Mouse (Mus musculus): ENCODE measurements around the gene AA986860. TPM values are rescaled to one million over a fixed set of nuclear protein-coding genes. Genes with fewer than 3 reads are reported as not detected.

AA986860 gene
- total RNA-seq, 2 experiments from 2014 or later = 2.0 to 2.1 TPM

DNA sequence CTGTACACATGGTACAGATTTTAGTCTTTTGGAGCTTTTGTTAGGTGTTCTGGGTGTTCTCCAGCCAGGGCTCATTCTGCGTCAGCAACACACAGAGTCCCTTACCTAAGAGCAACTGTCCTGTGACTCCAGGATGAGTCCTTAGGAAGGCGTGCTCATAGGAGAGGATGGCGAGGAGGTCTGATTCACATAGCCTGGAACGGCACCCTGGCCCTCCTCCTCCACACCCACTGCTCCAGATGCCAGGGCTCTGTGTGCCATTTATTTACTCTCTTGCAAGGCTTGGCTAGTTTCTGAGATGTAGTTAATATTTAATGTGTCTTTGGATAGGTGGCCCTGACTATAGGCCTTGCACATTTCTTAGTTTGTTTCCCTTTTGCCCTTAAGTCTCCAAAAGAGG lies 1.9 kb downstream of the AA986860 start:
- DNase-seq (ENCODE audit: low spot score in 2 of 2) = no peak
- intact Hi-C loops (cut with DNase I) = no loop called here

DNA sequence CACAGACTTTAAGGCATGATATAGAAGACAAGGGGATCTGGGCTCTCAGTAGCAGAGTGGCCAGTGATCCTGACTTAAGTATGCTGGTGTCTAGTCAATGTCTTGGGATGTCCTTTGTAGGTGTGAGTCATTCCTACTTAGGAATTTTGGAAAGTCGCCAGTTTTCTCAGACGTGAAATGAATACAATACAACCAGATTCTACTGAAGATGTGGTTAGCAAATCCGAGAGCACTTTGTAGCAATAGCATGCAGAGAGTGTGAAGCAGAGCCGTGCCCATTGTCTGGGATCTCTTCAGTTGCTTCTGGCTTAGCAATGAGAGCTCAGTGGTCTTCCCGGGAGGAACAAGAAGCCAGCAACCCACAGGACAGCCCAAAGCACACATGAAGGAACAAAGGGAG lies 2.7 kb downstream of the AA986860 start:
- intact Hi-C loops (cut with DNase I) = no loop called here
- DNase-seq (ENCODE audit: low spot score in 2 of 2) = no peak

DNA sequence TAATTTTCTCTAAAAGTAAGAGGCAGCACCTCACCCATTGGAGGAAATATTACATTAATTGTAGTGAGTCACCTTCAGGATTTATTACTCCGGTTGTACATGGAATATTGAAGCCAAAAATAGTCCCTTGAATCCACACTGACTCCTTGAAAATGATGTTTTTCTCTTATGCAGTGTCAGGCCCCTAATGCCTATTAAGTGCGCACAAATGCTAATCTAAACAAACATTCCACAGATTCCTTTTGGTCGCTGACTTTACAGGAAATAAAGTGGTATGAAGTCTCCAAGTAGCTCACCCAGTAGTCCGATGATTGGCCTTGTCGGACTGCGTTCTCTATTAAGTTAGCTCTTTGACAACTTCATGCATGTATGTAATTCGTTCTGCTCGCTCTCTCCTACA lies 3.1 kb downstream of the AA986860 start:
- intact Hi-C loops (cut with DNase I) = no loop called here
- no peak for DNase-seq (ENCODE audit: low spot score in 2 of 2)

DNA sequence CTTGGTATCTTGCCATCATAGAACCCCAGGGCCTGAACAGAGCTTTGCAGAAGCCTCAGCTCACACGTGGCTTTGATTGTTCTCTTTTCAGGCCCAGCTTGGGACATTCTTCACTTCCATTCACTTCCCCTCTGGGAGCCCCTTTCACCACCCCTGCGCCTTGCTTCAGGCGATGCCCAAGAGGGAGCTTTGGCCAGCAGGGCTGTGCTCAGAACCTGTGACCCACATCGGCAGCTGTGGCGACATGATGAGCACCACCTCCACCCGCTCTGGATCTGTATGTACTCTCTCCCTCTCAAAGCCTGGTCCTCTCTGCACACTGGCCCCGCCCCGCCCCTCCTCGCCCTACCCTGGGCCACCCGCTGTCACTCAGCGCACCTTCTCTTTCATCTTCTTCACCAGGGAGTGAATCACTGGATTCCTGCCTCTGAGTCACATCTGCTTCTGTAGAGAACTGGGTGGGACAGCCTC lies 5.7 kb downstream of the AA986860 start:
- intact Hi-C loops (cut with DNase I) = no loop called here
- DNase-seq (ENCODE audit: low spot score in 2 of 2) = no peak

DNA sequence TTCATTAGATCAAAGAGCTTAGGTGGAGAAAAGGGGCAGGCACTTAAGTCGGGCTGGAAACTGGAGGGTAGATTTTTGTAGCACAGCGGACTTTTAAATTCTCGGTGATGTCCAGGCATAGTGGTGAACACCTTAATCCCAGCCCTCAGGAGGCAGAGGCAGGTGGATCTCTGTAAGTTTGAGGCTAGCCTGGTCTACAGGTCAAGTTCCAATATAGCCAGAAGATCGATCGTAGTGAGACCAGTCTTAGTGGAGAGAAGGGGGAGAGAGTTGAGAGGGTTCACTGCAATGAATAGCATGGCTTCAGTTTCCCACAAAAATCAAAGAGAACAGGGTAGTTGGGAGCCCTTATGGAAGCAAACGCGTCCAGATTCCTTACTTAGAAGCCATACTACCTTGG lies 6.1 kb downstream of the AA986860 start:
- intact Hi-C loops (cut with DNase I) = no loop called here
- DNase-seq (ENCODE audit: low spot score in 2 of 2) = no peak

DNA sequence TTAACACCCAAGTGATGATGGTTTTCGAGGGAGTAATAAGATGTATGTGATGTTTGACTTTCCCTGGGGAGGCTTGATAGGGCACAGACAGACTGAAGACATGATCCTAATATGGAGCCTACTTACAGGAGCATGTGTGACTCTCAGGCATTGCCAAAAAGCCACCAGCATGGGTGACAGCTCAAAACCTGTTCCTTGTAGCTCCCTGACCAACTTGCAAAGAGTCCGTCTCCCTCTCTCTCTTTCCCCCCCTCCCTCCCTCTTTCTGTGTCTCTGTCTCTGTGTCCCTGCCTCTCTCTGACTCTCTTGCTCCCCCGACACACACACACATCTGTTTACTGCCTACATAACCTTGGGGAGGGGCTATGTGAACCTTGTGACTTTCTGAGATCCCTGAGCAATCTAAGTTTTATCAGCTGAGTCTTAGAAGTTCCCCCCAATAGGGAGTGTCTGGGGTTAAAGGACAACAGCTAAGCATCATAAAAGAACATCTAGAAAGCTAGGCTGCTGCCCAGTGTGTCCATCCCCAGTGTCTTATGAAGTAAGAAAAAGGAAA lies 6.9 kb downstream of the AA986860 start:
- intact Hi-C loops (cut with DNase I) = no loop called here

DNA sequence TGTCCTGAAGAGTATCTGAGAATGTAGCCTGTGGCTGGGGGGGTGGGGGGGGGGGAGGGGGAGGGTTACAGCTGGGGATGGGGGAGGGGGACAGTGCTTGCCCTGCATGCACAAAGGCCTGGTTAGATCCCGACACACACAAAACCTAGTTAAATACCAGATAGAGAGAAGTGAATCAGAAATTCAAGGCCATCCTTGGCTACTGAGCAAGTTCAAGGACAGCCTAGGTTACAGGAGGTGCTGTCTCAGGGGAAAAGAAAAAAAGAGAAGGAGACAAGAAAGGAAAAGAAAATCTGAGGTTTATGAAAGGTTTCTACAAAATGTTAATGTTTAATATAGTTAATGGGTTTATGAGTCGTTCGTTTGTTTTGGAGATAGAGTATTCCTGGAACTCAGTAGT lies 7.9 kb downstream of the AA986860 start:
- DNase-seq (ENCODE audit: low spot score in 2 of 2) = no peak
- intact Hi-C loops (cut with DNase I) = no loop called here

More for the DNA sequence above, 6.9 kb downstream of the AA986860 start:
- no peak for DNase-seq (ENCODE audit: low spot score in 2 of 2)

DNA sequence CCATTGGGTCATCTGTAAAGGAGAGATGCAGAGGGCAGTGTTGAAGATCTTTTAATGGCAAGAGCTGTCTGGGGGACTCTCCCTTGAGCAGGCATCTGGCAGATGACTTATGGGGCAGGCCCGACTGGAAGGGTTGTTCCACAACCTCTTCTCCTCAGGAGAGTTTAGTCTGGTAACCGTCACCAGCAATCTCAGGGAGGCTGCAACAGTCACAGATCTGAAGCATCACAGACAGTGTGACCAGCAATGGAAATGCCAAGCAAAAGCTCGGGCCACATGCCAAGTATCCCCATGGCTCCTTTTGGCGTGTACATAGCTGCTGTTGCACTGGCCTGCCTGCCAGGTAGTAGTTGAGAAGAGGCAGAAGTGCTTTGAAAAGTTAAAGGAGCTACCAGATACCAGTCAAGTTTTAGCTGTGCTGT lies 8.5 kb downstream of the AA986860 start:
- intact Hi-C loops (cut with DNase I) = no loop called here
- no peak for DNase-seq (ENCODE audit: low spot score in 2 of 2)

DNA sequence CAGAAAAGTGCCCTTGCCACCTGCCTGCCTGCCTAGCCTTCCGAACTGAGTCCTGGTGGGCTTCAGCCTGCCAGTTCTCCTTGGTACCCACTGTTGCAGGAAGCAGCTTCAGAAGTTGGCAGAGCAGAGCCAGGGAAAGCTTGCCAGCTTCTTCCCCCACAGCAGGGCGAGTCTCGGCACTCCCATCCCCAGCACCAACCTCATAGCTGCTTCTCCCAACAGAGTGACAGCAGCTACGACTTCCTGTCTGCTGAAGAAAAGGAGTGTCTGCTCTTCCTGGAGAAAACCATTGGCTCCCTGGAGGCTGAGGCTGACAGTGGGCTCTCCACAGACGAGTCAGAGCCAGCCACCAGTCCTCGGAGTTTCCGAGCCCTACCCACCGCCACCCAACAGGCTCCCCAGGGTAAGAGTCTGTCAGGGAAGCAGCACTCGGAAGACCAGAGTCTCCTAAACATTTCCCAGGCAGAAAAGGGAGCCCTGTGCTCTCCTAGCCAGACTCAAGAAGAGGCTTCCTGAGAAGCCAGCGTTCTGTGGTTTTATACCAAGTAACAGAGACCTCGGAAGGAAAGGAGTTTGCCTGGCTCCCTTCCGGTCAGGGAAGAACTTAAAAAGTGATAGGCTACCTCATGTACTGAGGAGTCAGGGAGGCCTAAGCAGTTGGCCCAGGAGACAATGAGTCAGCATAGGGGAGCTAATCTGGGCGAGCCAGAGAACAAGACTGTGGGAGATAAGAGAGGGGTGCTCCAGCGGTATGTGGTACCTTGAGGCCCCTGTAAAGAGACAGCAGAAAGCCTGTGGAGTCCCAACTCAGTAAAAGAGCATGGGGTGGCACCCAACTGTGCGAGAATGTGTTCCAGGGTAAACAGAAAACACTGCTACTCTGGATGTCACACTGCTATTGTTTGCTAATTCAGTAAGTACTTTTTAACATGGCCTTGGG lies 9.3 kb downstream of the AA986860 start:
- DNase-seq (ENCODE audit: low spot score in 2 of 2) = peak; percentile 49 to 52
- intact Hi-C loops (cut with DNase I) = no loop called here

DNA sequence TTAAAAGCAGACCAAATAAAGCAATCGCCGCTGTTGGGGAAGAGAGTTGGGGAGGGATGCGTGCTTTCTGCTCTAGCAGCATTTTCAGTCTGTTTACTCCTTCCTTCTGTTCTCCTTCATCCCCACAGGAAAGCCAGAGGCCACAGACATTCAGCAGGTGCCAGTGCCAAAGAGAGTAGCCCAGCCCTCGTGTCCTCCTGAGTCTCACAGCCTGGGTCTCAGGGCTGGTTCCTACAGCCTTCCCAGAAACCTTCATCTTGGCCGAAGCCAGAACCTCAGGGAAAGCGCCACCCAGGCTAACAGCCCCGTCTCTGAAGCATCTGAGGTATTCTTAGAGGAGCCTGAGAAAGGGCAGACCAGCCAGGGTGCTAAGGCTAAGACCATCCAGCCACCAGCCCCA lies 10.4 kb downstream of the AA986860 start:
- DNase-seq (ENCODE audit: low spot score in 2 of 2) = no peak
- intact Hi-C loops (cut with DNase I) = no loop called here

DNA sequence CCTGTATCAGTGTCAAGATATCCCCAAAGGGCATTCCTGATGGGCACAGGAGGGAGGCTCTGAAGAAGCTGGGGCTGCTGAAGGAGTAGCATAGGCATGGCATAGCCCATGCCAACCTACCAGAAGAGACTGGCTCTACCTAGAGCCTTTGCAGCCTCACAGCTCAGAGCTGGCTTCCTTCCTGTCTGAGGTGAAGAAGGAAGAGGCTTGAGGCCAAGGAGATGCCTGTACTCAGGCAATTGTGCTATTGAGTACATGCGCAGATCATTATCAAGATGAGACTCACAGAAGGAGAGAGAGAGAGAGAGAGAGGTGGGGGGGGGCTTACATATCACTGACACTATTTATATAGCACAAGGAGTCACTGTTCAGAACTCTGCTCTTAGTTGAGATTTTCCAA lies 12.0 kb downstream of the AA986860 start:
- no peak for DNase-seq (ENCODE audit: low spot score in 2 of 2)
- intact Hi-C loops (cut with DNase I) = no loop called here

DNA sequence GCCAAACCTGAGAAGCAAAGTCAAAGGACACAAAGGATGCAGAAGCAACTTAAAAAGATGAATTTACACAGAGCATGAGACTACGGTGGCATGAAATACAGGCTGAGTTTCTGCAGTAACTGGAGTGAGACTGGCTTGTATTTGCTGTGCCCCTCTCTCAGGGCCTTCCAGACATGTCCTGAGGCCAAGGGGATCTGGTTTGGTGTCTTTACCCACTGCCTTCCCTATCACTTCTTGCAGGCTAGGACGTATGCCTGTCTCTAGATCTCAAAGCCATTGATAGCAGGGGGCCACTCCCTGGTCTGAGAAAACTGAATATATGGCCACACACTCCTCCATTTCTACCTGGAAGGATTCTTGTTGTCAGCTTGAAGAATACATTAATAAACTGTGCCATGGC lies 12.4 kb downstream of the AA986860 start:
- intact Hi-C loops (cut with DNase I) = no loop called here

DNA sequence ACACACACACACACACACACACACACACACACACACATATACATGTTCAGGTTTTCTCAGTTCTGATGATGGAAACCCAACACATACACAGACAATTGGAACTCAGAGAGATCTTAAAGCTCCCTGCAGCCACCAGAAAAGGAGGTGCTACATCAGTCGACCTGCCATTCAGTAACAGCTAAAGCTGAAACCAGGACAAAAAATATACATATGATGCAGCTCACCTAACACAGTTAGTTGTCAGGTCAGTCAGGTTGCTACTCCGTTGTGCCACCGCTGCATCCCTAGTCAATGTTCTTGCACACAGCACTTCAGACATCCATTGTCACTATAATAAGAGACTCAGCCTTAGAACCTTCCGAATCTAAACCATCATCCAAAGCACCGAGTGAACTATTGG lies 13.2 kb downstream of the AA986860 start:
- intact Hi-C loops (cut with DNase I) = no loop called here
- DNase-seq (ENCODE audit: low spot score in 2 of 2) = no peak

More for the DNA sequence above, 12.4 kb downstream of the AA986860 start:
- DNase-seq (ENCODE audit: low spot score in 2 of 2) = no peak

DNA sequence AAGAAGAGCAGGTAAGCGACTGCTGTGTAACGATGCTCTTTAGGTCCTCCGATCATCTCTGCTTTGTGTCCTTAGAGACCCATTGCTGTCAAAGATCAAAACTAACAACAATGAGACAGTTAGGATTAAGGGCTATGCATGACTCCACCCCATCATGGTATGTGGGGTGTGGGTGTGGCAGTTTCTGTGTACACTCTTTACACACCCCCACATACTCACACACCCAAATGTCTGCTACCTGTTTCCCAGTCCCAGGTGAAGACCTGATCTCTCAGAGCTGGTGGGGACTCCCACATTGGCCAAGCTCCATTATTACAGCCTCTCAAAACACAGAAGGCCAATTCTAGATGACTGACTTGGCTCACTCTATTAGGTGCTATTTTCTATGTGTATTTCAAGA lies 13.8 kb downstream of the AA986860 start:
- no peak for DNase-seq (ENCODE audit: low spot score in 2 of 2)
- intact Hi-C loops (cut with DNase I) = no loop called here

DNA sequence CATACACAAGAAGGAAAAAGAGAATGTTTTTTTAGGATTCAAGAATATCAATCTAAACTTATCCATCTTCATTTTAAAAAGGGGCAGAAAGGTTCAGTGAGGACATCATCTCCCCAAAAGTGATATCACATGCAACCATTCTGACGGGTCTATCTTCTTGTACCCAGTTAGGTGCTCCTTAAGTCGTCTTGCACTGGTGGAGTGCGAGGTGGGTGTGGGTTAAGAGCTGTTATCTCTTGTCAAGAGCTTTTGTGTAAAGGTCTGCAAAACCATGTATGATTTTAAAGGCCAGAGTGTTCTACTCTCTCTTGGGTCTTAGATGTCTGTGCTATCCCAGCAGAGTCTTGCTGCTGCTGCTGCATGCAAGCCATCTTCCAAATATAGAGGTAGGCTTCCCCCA lies 15.0 kb downstream of the AA986860 start:
- no peak for DNase-seq (ENCODE audit: low spot score in 2 of 2)
- intact Hi-C loops (cut with DNase I) = no loop called here

DNA sequence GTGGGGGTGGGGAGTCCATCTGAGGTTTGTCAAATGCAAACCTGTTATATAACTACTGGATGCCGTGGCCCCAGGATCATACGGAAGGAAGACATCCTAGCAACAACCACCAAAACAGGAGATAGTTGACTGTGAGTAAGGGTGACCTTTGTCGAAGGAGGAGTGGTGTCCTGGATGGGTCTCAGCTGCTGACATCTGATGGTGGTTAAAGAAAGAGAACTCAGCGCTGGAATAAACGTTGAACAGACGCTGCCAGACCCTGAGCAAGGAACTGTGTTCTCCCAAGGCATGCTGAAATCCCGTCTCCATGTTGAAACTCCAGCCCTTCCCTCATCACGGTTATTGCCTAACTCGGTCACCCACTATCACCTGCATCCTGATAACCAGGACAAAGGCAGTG lies 27.9 kb downstream of the AA986860 start:
- intact Hi-C loops (cut with DNase I) = no loop called here
- no peak for DNase-seq (ENCODE audit: low spot score in 2 of 2)

DNA sequence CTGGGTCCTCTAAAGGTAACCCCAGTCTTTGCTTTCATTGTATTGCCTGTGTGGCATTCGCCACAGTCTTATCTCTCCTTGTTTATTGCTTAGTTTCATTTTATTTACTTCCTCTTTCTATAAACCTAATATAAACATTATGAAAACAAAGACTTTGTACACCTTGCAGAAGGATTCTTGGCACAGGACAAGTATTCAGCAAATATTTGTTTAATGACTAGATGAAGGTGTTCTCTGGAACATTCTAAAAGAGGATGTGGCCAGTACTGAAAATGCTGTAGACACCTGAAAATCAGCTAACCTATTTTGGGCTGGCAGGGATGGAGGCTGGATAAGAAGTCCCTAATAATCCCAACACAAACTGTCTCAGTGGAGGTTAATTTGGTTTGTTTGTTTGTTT lies 29.8 kb downstream of the AA986860 start:
- DNase-seq (ENCODE audit: low spot score in 2 of 2) = no peak
- intact Hi-C loops (cut with DNase I) = no loop called here

DNA sequence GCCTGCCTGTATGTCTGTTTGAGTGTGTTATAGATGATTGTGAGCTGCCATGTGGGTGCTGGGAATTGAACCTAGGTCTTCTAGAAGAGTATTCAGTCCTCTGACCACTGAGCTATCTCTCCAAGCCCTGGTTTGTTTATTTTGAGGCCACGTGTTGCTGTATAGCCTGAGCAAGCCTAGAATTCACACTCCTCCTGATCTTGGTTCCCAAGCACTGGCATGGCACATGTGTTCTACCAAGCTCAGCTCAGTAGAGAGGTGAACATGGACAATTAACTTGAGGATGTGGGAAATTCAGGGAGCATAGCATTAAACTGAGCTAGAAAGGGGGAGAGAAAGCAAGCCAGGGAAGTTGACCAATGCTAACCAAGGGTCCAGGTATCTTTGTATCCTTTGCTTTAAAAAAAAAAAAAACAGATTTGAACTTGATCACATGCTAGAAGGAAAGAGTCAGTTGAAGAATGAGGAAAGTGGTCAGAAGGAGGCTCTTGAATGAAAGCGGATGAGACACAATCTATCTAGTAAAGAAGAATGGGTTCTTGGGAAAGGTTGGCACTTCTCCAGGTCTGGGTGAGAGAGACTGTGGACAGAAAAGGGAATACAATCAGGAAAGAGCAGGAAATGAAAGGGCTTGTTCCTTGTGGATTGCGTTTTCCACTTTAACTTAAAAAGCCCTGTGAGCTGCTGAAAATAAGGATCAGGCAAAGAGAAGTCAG lies 30.4 kb downstream of the AA986860 start:
- intact Hi-C loops (cut with DNase I) = no loop called here
- no peak for DNase-seq (ENCODE audit: low spot score in 2 of 2)

DNA sequence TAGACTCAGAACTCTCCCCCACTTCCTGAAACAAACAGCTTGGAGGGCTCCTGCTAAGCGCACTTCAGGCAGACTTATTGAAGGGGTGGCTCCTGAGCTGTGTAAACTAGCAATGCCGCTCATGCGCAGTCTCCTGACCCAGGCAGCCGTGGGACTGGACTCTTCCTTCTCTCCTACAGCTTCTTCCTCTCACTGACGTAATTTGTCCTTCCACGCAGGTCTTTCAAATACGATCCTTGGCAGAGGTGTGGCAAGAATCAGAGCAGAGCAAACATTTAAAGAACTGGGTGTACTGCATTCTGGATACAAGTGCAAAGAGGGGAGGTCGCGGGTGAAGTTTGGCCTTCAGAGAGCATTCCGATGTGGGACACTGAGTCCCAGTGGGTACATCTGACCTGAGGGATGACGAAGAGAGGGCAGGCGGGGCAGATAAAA lies 32.3 kb downstream of the AA986860 start:
- intact Hi-C loops (cut with DNase I) = no loop called here
- no peak for DNase-seq (ENCODE audit: low spot score in 2 of 2)

DNA sequence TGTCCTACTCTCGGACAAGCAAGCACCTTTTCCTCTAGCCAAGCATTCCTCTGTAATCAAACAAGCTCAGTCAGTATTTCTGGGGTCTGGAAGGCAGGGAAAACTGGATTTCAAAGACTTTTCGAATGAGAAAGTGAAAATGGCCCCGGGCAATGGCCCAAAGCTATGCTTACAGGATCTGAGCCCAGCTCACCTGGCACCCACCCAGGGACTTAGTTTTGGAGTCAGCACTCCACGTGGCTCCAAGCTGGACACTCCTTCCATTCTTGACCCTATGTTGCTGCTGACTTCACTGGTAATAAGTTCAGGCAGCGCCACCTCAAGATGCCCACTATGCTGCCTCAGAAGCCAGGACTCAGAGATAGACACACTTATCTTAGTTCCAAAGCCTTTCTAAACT lies 35.3 kb downstream of the AA986860 start:
- DNase-seq (ENCODE audit: low spot score in 2 of 2) = no peak
- intact Hi-C loops (cut with DNase I) = no loop called here
